Mouse (Mus musculus): Measurements from ENCODE around the gene Zfp458. TPM values are rescaled to one million over a fixed set of nuclear protein-coding genes. Genes with fewer than 3 reads are reported as not detected.
"Not testable (repeated sequence)": the region's sequence is repeated elsewhere in the genome, so short reads cannot be mapped to it uniquely, and the experiment has no call there.

Gene Zfp458
- 0.70 and 0.97 TPM in 2 replicates for polyA plus RNA-seq (2011; ENCODE audit: insufficient read depth, insufficient read length, low replicate concordance, missing spikeins)

- H3K4me1 ChIP-seq (ENCODE audit: control insufficient read depth, insufficient read depth, low read length): no peaks in the 10 kb centered on the region
- TF ChIP-seq POLR2A (IDR thresholded peaks at IDR 0.05; ENCODE audit: borderline replicate concordance, control insufficient read depth, low read depth, low read length) (no peak), CTCF (IDR thresholded peaks at IDR 0.05; ENCODE audit: control insufficient read depth, insufficient read depth, low read length) (no peak)
- no peak within 1 kb of the TSS for H3K4me3 ChIP-seq (replicated peaks; ENCODE audit: control insufficient read depth, low read depth, low read length)
- WGBS: 52% methylated on average over 7 of the region's 7 CpGs
- no peak within 1 kb of the TSS; the same call in 1 of the 2 replicates for H3K27ac ChIP-seq (ENCODE audit: control insufficient read depth, insufficient read depth, low read depth, low read length, poor library complexity)
Observed at GRCm38 (mm10) chr13:67278314-67278713, at the start of gene Zfp458. TSS of gene Zfp458 (minus strand) at chr13:67278466.

- TF ChIP-seq POLR2A (IDR thresholded peaks at IDR 0.05; ENCODE audit: borderline replicate concordance, control insufficient read depth, low read depth, low read length) (no peak), CTCF (IDR thresholded peaks at IDR 0.05; ENCODE audit: control insufficient read depth, insufficient read depth, low read length) (no peak)
- H3K27ac ChIP-seq (ENCODE audit: control insufficient read depth, insufficient read depth, low read depth, low read length, poor library complexity): no peak overlapping the region
- no peak overlapping the region for H3K4me3 ChIP-seq (replicated peaks; ENCODE audit: control insufficient read depth, low read depth, low read length)
- 9% methylated on average over 5 of the region's 5 CpGs for WGBS
- no peaks in the 10 kb centered on the region; the same call in 1 of the 2 replicates for H3K4me1 ChIP-seq (ENCODE audit: control insufficient read depth, insufficient read depth, low read length)
Observed at GRCm38 (mm10) chr13:67306718-67307117, 28.5 kb upstream of the Zfp458 start.

- peak within 1 kb of the TSS; percentile 6; the same call in 1 of the 2 replicates for H3K27ac ChIP-seq (ENCODE audit: control insufficient read depth, insufficient read depth, low read depth, low read length, poor library complexity)
- no peaks in the 10 kb centered on the region; the same call in 1 of the 2 replicates for H3K4me1 ChIP-seq (ENCODE audit: control insufficient read depth, insufficient read depth, low read length)
- 4% methylated on average over 16 of the region's 16 CpGs for WGBS
- TF ChIP-seq CTCF (IDR thresholded peaks at IDR 0.05; ENCODE audit: control insufficient read depth, insufficient read depth, low read length) (no peak), POLR2A (IDR thresholded peaks at IDR 0.05; ENCODE audit: borderline replicate concordance, control insufficient read depth, low read depth, low read length) (no peak)
- peak within 1 kb of the TSS; percentile 97 for H3K4me3 ChIP-seq (replicated peaks; ENCODE audit: control insufficient read depth, low read depth, low read length)
Observed at GRCm38 (mm10) chr13:67305822-67306672, 27.8 kb upstream of the Zfp458 start, which contains the start of gene Zfp457. TSS of gene Zfp457 (minus strand) at chr13:67306485.

GRCm38 (mm10) chr13:67269383-67270065, 8.7 kb downstream of the Zfp458 start:
- H3K27ac ChIP-seq (ENCODE audit: control insufficient read depth, insufficient read depth, low read depth, low read length, poor library complexity): not testable (repeated sequence)

GRCm38 (mm10) chr13:67268568-67269369, 9.5 kb downstream of the Zfp458 start:
- no peaks in the 10 kb centered on the region for H3K4me1 ChIP-seq (ENCODE audit: control insufficient read depth, insufficient read depth, low read length)
- WGBS: 8% methylated on average over 18 of the region's 18 CpGs
- H3K27ac ChIP-seq (ENCODE audit: control insufficient read depth, insufficient read depth, low read depth, low read length, poor library complexity): no peak overlapping the region
- TF ChIP-seq POLR2A (IDR thresholded peaks at IDR 0.05; ENCODE audit: borderline replicate concordance, control insufficient read depth, low read depth, low read length) (no peak), CTCF (IDR thresholded peaks at IDR 0.05; ENCODE audit: control insufficient read depth, insufficient read depth, low read length) (no peak)
- H3K4me3 ChIP-seq (replicated peaks; ENCODE audit: control insufficient read depth, low read depth, low read length): peak overlapping the region; percentile 94

More at GRCm38 (mm10) chr13:67269383-67270065, 8.7 kb downstream of the Zfp458 start:
- 23% methylated on average over 9 of the region's 9 CpGs for WGBS
- peak overlapping the region; percentile 94 for H3K4me3 ChIP-seq (replicated peaks; ENCODE audit: control insufficient read depth, low read depth, low read length)
- not testable (repeated sequence) for H3K4me1 ChIP-seq (ENCODE audit: control insufficient read depth, insufficient read depth, low read length)

- no peak overlapping the region for H3K27ac ChIP-seq (ENCODE audit: control insufficient read depth, insufficient read depth, low read depth, low read length, poor library complexity)
- H3K4me3 ChIP-seq (replicated peaks; ENCODE audit: control insufficient read depth, low read depth, low read length): no peak overlapping the region
- no peak for TF ChIP-seq POLR2A (IDR thresholded peaks at IDR 0.05; ENCODE audit: borderline replicate concordance, control insufficient read depth, low read depth, low read length)
- TF ChIP-seq CTCF (IDR thresholded peaks at IDR 0.05; ENCODE audit: control insufficient read depth, insufficient read depth, low read length): no peak
- no peaks in the 10 kb centered on the region for H3K4me1 ChIP-seq (ENCODE audit: control insufficient read depth, insufficient read depth, low read length)
- WGBS: 49% methylated on average over 4 of the region's 4 CpGs
Observed at GRCm38 (mm10) chr13:67214015-67214607, 64.2 kb downstream of the Zfp458 start.

Other genes with a start within 250 kb of the Zfp458 start
- 0.42 and 0.49 TPM in 2 replicates for gene Zfp712, start 217.3 kb downstream of the Zfp458 start, polyA plus RNA-seq (2011; ENCODE audit: insufficient read depth, insufficient read length, low replicate concordance, missing spikeins)
- not detected in 2 replicates for gene Zfp708, start 180.5 kb downstream of the Zfp458 start, polyA plus RNA-seq (2011; ENCODE audit: insufficient read depth, insufficient read length, low replicate concordance, missing spikeins)
- gene Gm28557, start 169.9 kb downstream of the Zfp458 start, polyA plus RNA-seq (2011; ENCODE audit: insufficient read depth, insufficient read length, low replicate concordance, missing spikeins): 0.81 TPM in 1 of 2 replicates, not detected in the other
- 0.47 and 0.79 TPM in 2 replicates for gene Rslcan18, start 162.2 kb downstream of the Zfp458 start, polyA plus RNA-seq (2011; ENCODE audit: insufficient read depth, insufficient read length, low replicate concordance, missing spikeins)
- gene Zfp759, start 156.8 kb downstream of the Zfp458 start, polyA plus RNA-seq (2011; ENCODE audit: insufficient read depth, insufficient read length, low replicate concordance, missing spikeins): 0.57 TPM in 1 of 2 replicates, not detected in the other
- gene Rsl1, start 105.3 kb downstream of the Zfp458 start, polyA plus RNA-seq (2011; ENCODE audit: insufficient read depth, insufficient read length, low replicate concordance, missing spikeins): 3.2 TPM in 1 of 2 replicates, not detected in the other
- 0.75 TPM in 1 of 2 replicates, not detected in the other for gene Zfp455, start 84.0 kb downstream of the Zfp458 start, polyA plus RNA-seq (2011; ENCODE audit: insufficient read depth, insufficient read length, low replicate concordance, missing spikeins)
- 3.0 TPM in 1 of 2 replicates, not detected in the other for gene Zfp457, start 28.0 kb upstream of the Zfp458 start, polyA plus RNA-seq (2011; ENCODE audit: insufficient read depth, insufficient read length, low replicate concordance, missing spikeins)
- 1.7 and 2.1 TPM in 2 replicates for gene Zfp595, start 54.1 kb upstream of the Zfp458 start, polyA plus RNA-seq (2011; ENCODE audit: insufficient read depth, insufficient read length, low replicate concordance, missing spikeins)
- not detected in 2 replicates for gene Gm28044, start 82.1 kb upstream of the Zfp458 start, polyA plus RNA-seq (2011; ENCODE audit: insufficient read depth, insufficient read length, low replicate concordance, missing spikeins)
- 0.90 and 2.1 TPM in 2 replicates for gene Zfp953, start 82.1 kb upstream of the Zfp458 start, polyA plus RNA-seq (2011; ENCODE audit: insufficient read depth, insufficient read length, low replicate concordance, missing spikeins)
- not detected in 2 replicates for gene Gm28041, start 97.3 kb upstream of the Zfp458 start, polyA plus RNA-seq (2011; ENCODE audit: insufficient read depth, insufficient read length, low replicate concordance, missing spikeins)
- gene Zfp456, start 97.3 kb upstream of the Zfp458 start, polyA plus RNA-seq (2011; ENCODE audit: insufficient read depth, insufficient read length, low replicate concordance, missing spikeins): 1.9 and 2.4 TPM in 2 replicates
- gene Zfp429, start 121.4 kb upstream of the Zfp458 start, polyA plus RNA-seq (2011; ENCODE audit: insufficient read depth, insufficient read length, low replicate concordance, missing spikeins): 3.2 and 13.3 TPM in 2 replicates
- gene Zfp459, start 143.0 kb upstream of the Zfp458 start, polyA plus RNA-seq (2011; ENCODE audit: insufficient read depth, insufficient read length, low replicate concordance, missing spikeins): 0.50 and 3.4 TPM in 2 replicates
- 3.5 and 10.9 TPM in 2 replicates for gene Zfp874a, start 173.2 kb upstream of the Zfp458 start, polyA plus RNA-seq (2011; ENCODE audit: insufficient read depth, insufficient read length, low replicate concordance, missing spikeins)
- gene Zfp874b, start 205.8 kb upstream of the Zfp458 start, polyA plus RNA-seq (2011; ENCODE audit: insufficient read depth, insufficient read length, low replicate concordance, missing spikeins): 4.4 and 5.8 TPM in 2 replicates
- gene Zfp58, start 222.1 kb upstream of the Zfp458 start, polyA plus RNA-seq (2011; ENCODE audit: insufficient read depth, insufficient read length, low replicate concordance, missing spikeins): 1.8 and 6.7 TPM in 2 replicates
- gene Gm26965, start 247.7 kb upstream of the Zfp458 start, polyA plus RNA-seq (2011; ENCODE audit: insufficient read depth, insufficient read length, low replicate concordance, missing spikeins): not detected in 2 replicates
- 6.6 and 8.2 TPM in 2 replicates for gene Zfp87, start 247.7 kb upstream of the Zfp458 start, polyA plus RNA-seq (2011; ENCODE audit: insufficient read depth, insufficient read length, low replicate concordance, missing spikeins)